Mouse (Mus musculus): ENCODE data around the gene Olfr1410.

- TF ChIP-seq RAD21 (IDR thresholded peaks at IDR 0.05; ENCODE audit: low read depth, low read length) (no peak), MYC (IDR thresholded peaks at IDR 0.05; ENCODE audit: low read depth, low read length) (no peak), POLR2AphosphoS2 (IDR thresholded peaks at IDR 0.05; ENCODE audit: low read length) (no peak), MAZ (IDR thresholded peaks at IDR 0.05; ENCODE audit: low read depth, low read length) (no peak), CTCF (IDR thresholded peaks at IDR 0.05 in 2 of 3, conservative IDR thresholded peaks at IDR 0.05 in 1 of 3; ENCODE audit: control insufficient read depth in 1 of 3, insufficient read depth in 1 of 3, low read depth in 2 of 3, low read length in 3 of 3, poor library complexity in 1 of 3, severe bottlenecking in 1 of 3) (no peak), SMC3 (IDR thresholded peaks at IDR 0.05; ENCODE audit: low read depth, low read length) (no peak), EP300 (IDR thresholded peaks at IDR 0.05; ENCODE audit: low read depth in 1 of 2, low read length in 2 of 2) (no peak), BHLHE40 (IDR thresholded peaks at IDR 0.05; ENCODE audit: borderline replicate concordance, low read depth, low read length) (no peak), TAL1 (IDR thresholded peaks at IDR 0.05; ENCODE audit: low read length) (no peak)
Observed at GRCm38 (mm10) chr1:92618360-92618759, 12.8 kb downstream of the Olfr1410 start.
